Mouse (Mus musculus): ENCODE measurements around the gene Efna5.

GRCm38 (mm10) chr17:62706418-62706817, 174.7 kb downstream of the Efna5 start:
- no peak for TF ChIP-seq POLR2A (IDR thresholded peaks at IDR 0.05; ENCODE audit: insufficient read depth, low read length)
- no peak for TF ChIP-seq CTCF (IDR thresholded peaks at IDR 0.05; ENCODE audit: low read depth, low read length)
- TF ChIP-seq EP300 (IDR thresholded peaks at IDR 0.05; ENCODE audit: insufficient read depth, low read depth, low read length) = no peak
